Comparison of ENCODE assay signal across 24 mouse cellular contexts in the genomic region with DNA sequence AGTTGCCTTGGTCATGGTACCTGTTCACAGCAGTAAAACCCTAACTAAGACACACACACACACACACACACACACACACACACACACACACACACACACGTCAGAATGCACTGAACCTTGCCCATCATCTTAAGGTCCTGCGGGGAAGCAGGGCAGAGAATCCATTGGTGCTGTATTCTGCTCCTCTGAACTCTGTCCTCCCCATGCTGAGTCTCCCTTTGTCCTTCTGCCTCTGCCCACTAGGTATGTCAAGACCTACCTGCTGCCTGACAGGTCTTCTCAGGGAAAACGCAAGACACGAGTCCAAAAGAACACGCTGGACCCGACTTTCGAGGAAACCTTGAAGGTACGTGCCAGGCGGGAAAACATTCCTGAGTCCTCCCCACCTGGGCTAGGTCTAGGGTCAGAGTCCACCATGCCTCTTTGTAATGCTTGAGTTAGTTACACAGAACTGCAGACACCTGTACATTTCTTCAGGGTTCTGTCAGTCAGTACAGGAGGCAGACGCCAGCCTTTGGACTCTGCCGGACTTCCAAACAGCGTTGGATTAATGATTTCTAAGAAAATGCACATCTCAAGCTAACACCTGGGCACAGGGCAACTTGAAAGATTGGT. TPM values are rescaled to one million over a fixed set of nuclear protein-coding genes. Genes with fewer than 3 reads are reported as not detected.
DNase-seq lines count a peak whose midpoint lies in the region; ATAC-seq lines count a peak whose summit lies in the region.
"Had no signal": no experiment of that assay in that cellular context is flagged by ENCODE, and none has a peak within 500 bp of the region (broad histone marks: within the 10 kb centered on the region; RNA-seq: fewer than 3 reads in every experiment).

No protein-coding gene starts in this region.

- DNase-seq in kidney, adult 11 months = peak; percentile 94
- DNase-seq in kidney, adult 18-20 months = peak; percentile 85
- DNase-seq in kidney, postnatal 10 days = peak; percentile 68
- DNase-seq in embryo, embryonic 10 days (ENCODE audit: low spot score) = no peak
- DNase-seq in frontal cortex, postnatal 10 days (ENCODE audit: low spot score in 2 of 2) = no peak
- DNase-seq in cerebellum, adult 9-11 months = no peak
- DNase-seq: adrenal gland, postnatal 36 days; B cell, adult 2 months; cerebellum, adult 18-20 months; gastrocnemius, postnatal 14 days; heart, postnatal 4 days; layer of hippocampus, postnatal 36 days; lung, adult 2 months; midbrain, embryonic 14.5 days; right cerebral cortex, postnatal 14 days; thymus, postnatal 25 days had no signal

- H3K4me2 ChIP-seq in kidney, embryonic 14.5 days (replicated peaks; ENCODE audit: low read depth, low read length) = no peak overlapping the region
- H3K4me2 ChIP-seq in stomach, embryonic 16.5 days (ENCODE audit: low read depth, low read length) = no peak overlapping the region
- H3K4me2 ChIP-seq: embryonic facial prominence, embryonic 13.5 days; heart, embryonic 15.5 days; hindbrain, embryonic 15.5 days had no signal

- 85% methylated on average over 12 of the region's 12 CpGs for WGBS in kidney, embryonic 14.5 days
- WGBS in stomach, embryonic 16.5 days = 71% methylated on average over 12 of the region's 12 CpGs

- no peaks in the 10 kb centered on the region for H3K27me3 ChIP-seq in kidney, embryonic 14.5 days (ENCODE audit: control insufficient read depth, insufficient read depth, low read length)
- no peaks in the 10 kb centered on the region for H3K27me3 ChIP-seq in stomach, embryonic 16.5 days (ENCODE audit: control insufficient read depth, insufficient read depth, low read length)
- H3K27me3 ChIP-seq: embryonic facial prominence, embryonic 13.5 days; heart, embryonic 15.5 days; hindbrain, embryonic 15.5 days had no signal

- H3K9ac ChIP-seq in kidney, embryonic 14.5 days (ENCODE audit: low read depth, low read length) = no peak overlapping the region
- H3K9ac ChIP-seq in stomach, embryonic 16.5 days (ENCODE audit: low read length) = no peak overlapping the region
- H3K9ac ChIP-seq: embryonic facial prominence, embryonic 13.5 days; heart, embryonic 15.5 days; hindbrain, embryonic 15.5 days had no signal

- H3K27ac ChIP-seq in kidney, embryonic 14.5 days (ENCODE audit: low read depth, low read length) = no peak overlapping the region
- H3K27ac ChIP-seq in stomach, embryonic 16.5 days (ENCODE audit: low read length) = peak overlapping the region; percentile 18; the same call in 1 of the 2 replicates
- H3K27ac ChIP-seq: embryonic facial prominence, embryonic 13.5 days; heart, embryonic 15.5 days; hindbrain, embryonic 15.5 days; limb, embryonic 10.5 days had no signal

- H3K4me3 ChIP-seq in kidney, embryonic 14.5 days (ENCODE audit: low read length) = no peak overlapping the region
- H3K4me3 ChIP-seq in stomach, embryonic 16.5 days (replicated peaks; ENCODE audit: low read length) = no peak overlapping the region
- H3K4me3 ChIP-seq: embryonic facial prominence, embryonic 13.5 days; heart, embryonic 15.5 days; hindbrain, embryonic 15.5 days; limb, embryonic 10.5 days; megakaryocyte, embryonic 14.5 days; myocyte had no signal

- ATAC-seq in kidney, embryonic 14.5 days (ENCODE audit: low FRiP score, low TSS enrichment) = no peak; the same call in 1 of the 2 replicates
- peak; percentile 77; the same call in 1 of the 2 replicates for ATAC-seq in stomach, embryonic 16.5 days (ENCODE audit: insufficient read depth, low FRiP score)

- 0 out of 2 replicates have a peak, but pooled peaks cover 3% of the 10 kb centered on the region for H3K4me1 ChIP-seq in kidney, embryonic 14.5 days (ENCODE audit: control insufficient read depth, insufficient read depth, low read length)
- H3K4me1 ChIP-seq in stomach, embryonic 16.5 days (ENCODE audit: control insufficient read depth, insufficient read depth, low read length) = peaks cover 9% of the 10 kb centered on the region; the same call in 1 of the 2 replicates
- H3K4me1 ChIP-seq: embryonic facial prominence, embryonic 13.5 days; heart, embryonic 15.5 days; hindbrain, embryonic 15.5 days; megakaryocyte, embryonic 14.5 days had no signal

- H3K9me3 ChIP-seq in kidney, embryonic 14.5 days (ENCODE audit: control insufficient read depth, low read length) = no peaks in the 10 kb centered on the region
- no peaks in the 10 kb centered on the region for H3K9me3 ChIP-seq in stomach, embryonic 16.5 days (replicated peaks; ENCODE audit: control insufficient read depth, low read length)
- H3K9me3 ChIP-seq: embryonic facial prominence, embryonic 13.5 days; heart, embryonic 15.5 days; hindbrain, embryonic 15.5 days; limb, embryonic 10.5 days had no signal

- no peaks in the 10 kb centered on the region for H3K36me3 ChIP-seq in kidney, embryonic 14.5 days (ENCODE audit: control insufficient read depth, insufficient read depth, low read length)
- H3K36me3 ChIP-seq in stomach, embryonic 16.5 days (ENCODE audit: control insufficient read depth, insufficient read depth, low read length) = no peaks in the 10 kb centered on the region
- H3K36me3 ChIP-seq: embryonic facial prominence, embryonic 13.5 days; heart, embryonic 15.5 days; hindbrain, embryonic 15.5 days; limb, embryonic 10.5 days had no signal

RNA-seq across cellular contexts. Expression of a gene that starts 54.5 kb away (rescaled TPM):
- 96.7 and 158 TPM in 2 replicates for polyA plus RNA-seq in kidney, embryonic 14.5 days (2014; fragmentation: Nextera tagmentation; extraction: Ambion mirVana)
- polyA plus RNA-seq in stomach, embryonic 16.5 days (2015; fragmentation: Nextera tagmentation; extraction: Ambion mirVana) = 266 and 335 TPM in 2 replicates

Comparison
In these comparisons a context has a peak if more than half of its experiments do, and no peak if none do; other contexts are left out.
1. DNase-seq: peak in kidney, adult 11 months (single experiment), kidney, adult 18-20 months (single experiment) and kidney, postnatal 10 days (single experiment); none in embryo, embryonic 10 days (single experiment), frontal cortex, postnatal 10 days (0 of 2) and cerebellum, adult 9-11 months (single experiment).